Mouse (Mus musculus) right cerebral cortex, postnatal 25 days (tissue): ENCODE data around the gene Gm5890.
"Not testable (repeated sequence)": the region's sequence is repeated elsewhere in the genome, so short reads cannot be mapped to it uniquely, and the experiment has no call there.

Source experiments
- DNase-seq: peaks from one replicate; pipeline ENCODE4 v3.0.0; 2022

Gm5890 gene

DNA sequence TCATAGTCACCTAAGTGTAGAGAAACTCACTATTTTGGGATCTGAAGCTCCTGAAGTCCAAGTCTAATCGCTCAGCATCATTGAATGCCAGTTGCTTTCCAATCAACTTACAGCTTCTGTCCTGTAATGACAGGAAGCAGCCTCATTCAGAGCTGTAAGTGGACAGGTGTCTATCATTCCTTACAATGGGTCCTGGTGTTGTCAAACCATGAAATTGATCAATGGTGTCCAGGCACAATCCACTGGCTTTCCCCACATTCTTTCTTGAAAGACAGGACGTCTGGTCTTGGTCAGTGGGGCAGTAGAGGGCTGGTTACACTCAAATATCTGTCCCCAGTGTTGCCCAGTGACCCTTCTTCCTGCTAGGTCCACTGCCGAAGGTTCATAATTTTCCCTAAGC lies at the start of gene Gm5890:
Gm5890 (minus strand) TSS at position 101 of the 400 bp plus-strand sequence.
- not testable (repeated sequence) for DNase-seq

DNA sequence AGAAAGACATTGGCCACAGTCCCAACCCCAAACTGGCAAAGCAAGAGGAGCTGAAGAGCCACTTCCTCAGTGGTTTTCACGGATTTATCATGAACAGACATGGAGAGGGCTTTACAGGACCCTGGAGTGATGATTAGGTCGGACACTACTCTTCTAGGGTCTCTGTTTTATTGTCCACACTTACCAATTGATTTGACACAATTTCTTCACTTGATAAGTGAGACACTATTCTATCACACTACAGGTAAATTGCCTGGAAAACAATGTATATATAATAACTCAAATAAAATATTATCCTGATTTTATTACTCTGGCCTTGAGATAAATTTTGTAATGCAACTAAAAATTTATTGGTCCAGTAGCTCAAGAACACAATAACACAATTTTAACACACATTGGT lies 28.9 kb downstream of the Gm5890 start, which contains the start of gene Gm4498:
Gm4498 (minus strand) TSS at position 101 of the 400 bp plus-strand sequence.
- DNase-seq = not testable (repeated sequence)
